ENCODE assay signal across 9 mouse cellular contexts in the genomic region with DNA sequence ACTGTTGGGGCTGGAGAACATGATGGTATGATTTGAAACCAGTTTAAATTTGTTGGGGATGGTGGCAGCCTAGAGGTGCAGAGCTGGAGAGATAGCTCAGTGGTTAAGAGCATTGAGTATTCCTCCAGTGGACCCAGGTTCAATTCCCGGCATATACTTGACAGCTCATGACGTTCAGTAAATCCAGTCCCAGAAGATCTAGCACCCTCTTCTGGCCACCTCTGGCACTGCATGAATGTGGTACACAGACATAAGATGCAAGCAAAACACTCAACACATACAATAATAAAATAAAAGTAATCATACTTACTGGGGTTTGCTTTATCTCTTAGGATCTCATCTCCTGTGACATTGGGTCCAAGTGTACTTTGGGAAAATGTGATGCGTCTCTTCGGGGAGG. TPM values are rescaled to one million over a fixed set of nuclear protein-coding genes. Genes with fewer than 3 reads are reported as not detected.
DNase-seq lines count a peak whose midpoint lies in the region; ATAC-seq lines count a peak whose summit lies in the region.
"Had no signal": no experiment of that assay in that cellular context is flagged by ENCODE, and none has a peak within 500 bp of the region (broad histone marks: within the 10 kb centered on the region; RNA-seq: fewer than 3 reads in every experiment).

No protein-coding gene starts in this region.

- no peak overlapping the region for H3K4me2 ChIP-seq in forebrain, embryonic 11.5 days (ENCODE audit: low read depth, low read length, severe bottlenecking)
- H3K4me2 ChIP-seq in forebrain, embryonic 13.5 days, result no peak overlapping the region
- H3K4me2 ChIP-seq in liver, embryonic 12.5 days, result no peak overlapping the region
- H3K4me2 ChIP-seq: neural tube, embryonic 13.5 days had no signal

- H3K4me1 ChIP-seq in forebrain, embryonic 11.5 days (replicated peaks; ENCODE audit: control insufficient read depth, insufficient read depth, low read length), result no peaks in the 10 kb centered on the region
- no peaks in the 10 kb centered on the region for H3K4me1 ChIP-seq in forebrain, embryonic 13.5 days
- no peaks in the 10 kb centered on the region for H3K4me1 ChIP-seq in liver, embryonic 12.5 days
- H3K4me1 ChIP-seq: neural tube, embryonic 13.5 days had no signal

- WGBS in forebrain, embryonic 11.5 days, result 64% methylated on average over 4 of the region's 4 CpGs
- WGBS in forebrain, embryonic 13.5 days, result 62% methylated on average over 4 of the region's 4 CpGs
- 39% methylated on average over 4 of the region's 4 CpGs for WGBS in liver, embryonic 12.5 days (ENCODE audit: insufficient replicate concordance)

- peak; percentile 67 for DNase-seq in forebrain, embryonic 11.5 days (ENCODE audit: low spot score)
- DNase-seq in liver, result peak; percentile 59
- DNase-seq in adrenal gland, postnatal 36 days, result peak; percentile 55 to 59
- peak; percentile 38 for DNase-seq in mesoderm, embryonic 11.5 days (ENCODE audit: low read depth, low spot score)
- DNase-seq in thymus, postnatal 25 days, result peak; percentile 63

- H3K36me3 ChIP-seq in forebrain, embryonic 11.5 days (ENCODE audit: control insufficient read depth, insufficient read depth, low read length), result no peaks in the 10 kb centered on the region
- no peaks in the 10 kb centered on the region for H3K36me3 ChIP-seq in forebrain, embryonic 13.5 days (ENCODE audit: poor library complexity, severe bottlenecking)
- H3K36me3 ChIP-seq in liver, embryonic 12.5 days, result no peaks in the 10 kb centered on the region
- H3K36me3 ChIP-seq: neural tube, embryonic 13.5 days had no signal

- no peak overlapping the region for H3K4me3 ChIP-seq in forebrain, embryonic 11.5 days (ENCODE audit: low read depth, low read length)
- H3K4me3 ChIP-seq in forebrain, embryonic 13.5 days, result no peak overlapping the region
- no peak overlapping the region for H3K4me3 ChIP-seq in liver, embryonic 12.5 days
- H3K4me3 ChIP-seq: neural tube, embryonic 13.5 days had no signal

- H3K9ac ChIP-seq in forebrain, embryonic 11.5 days (ENCODE audit: low read length), result no peak overlapping the region
- no peak overlapping the region for H3K9ac ChIP-seq in forebrain, embryonic 13.5 days
- no peak overlapping the region for H3K9ac ChIP-seq in liver, embryonic 12.5 days
- H3K9ac ChIP-seq: neural tube, embryonic 13.5 days had no signal

- H3K27me3 ChIP-seq in forebrain, embryonic 11.5 days (ENCODE audit: control insufficient read depth, insufficient read depth, low read length), result no peaks in the 10 kb centered on the region
- no peaks in the 10 kb centered on the region for H3K27me3 ChIP-seq in forebrain, embryonic 13.5 days
- no peaks in the 10 kb centered on the region; the same call in 1 of the 2 replicates for H3K27me3 ChIP-seq in liver, embryonic 12.5 days (replicated peaks)
- H3K27me3 ChIP-seq: neural tube, embryonic 13.5 days had no signal

- H3K27ac ChIP-seq in forebrain, embryonic 11.5 days (ENCODE audit: low read depth, low read length), result no peak overlapping the region
- no peak overlapping the region for H3K27ac ChIP-seq in forebrain, embryonic 13.5 days
- H3K27ac ChIP-seq in liver, embryonic 12.5 days, result no peak overlapping the region
- H3K27ac ChIP-seq: neural tube, embryonic 13.5 days had no signal

- H3K9me3 ChIP-seq in forebrain, embryonic 11.5 days (ENCODE audit: control insufficient read depth, low read length), result no peaks in the 10 kb centered on the region
- H3K9me3 ChIP-seq in forebrain, embryonic 13.5 days (replicated peaks), result no peaks in the 10 kb centered on the region
- H3K9me3 ChIP-seq in liver, embryonic 12.5 days (replicated peaks), result no peaks in the 10 kb centered on the region
- H3K9me3 ChIP-seq: neural tube, embryonic 13.5 days had no signal

- ATAC-seq in forebrain, embryonic 11.5 days (replicated peaks; ENCODE audit: low FRiP score), result no peak
- ATAC-seq in forebrain, embryonic 13.5 days, result no peak
- no peak for ATAC-seq in liver, embryonic 12.5 days
- ATAC-seq in erythroblast, adult 5-6 weeks (replicated peaks; ENCODE audit: low FRiP score, poor library complexity, severe bottlenecking), result peak; percentile 72; the same call in 1 of the 2 replicates

RNA-seq across cellular contexts. Expression of a gene that starts 7.3 kb away (rescaled TPM):
- polyA plus RNA-seq in forebrain, embryonic 11.5 days (2014; fragmentation: Nextera tagmentation; extraction: Ambion mirVana), result not detected in 2 replicates
- polyA plus RNA-seq in forebrain, embryonic 13.5 days (2015; fragmentation: Nextera tagmentation; extraction: Ambion mirVana), result not detected in 2 replicates
- polyA plus RNA-seq in liver, embryonic 12.5 days (2016; fragmentation: Nextera tagmentation; extraction: Ambion mirVana), result not detected in 2 replicates
- total RNA-seq in adrenal gland, postnatal 36 days (2021), result not detected
- total RNA-seq in erythroblast, adult 5-6 weeks (2015; ENCODE audit: low replicate concordance), result not detected in 2 replicates
- total RNA-seq in erythroblast, adult 5-6 weeks (2017; ENCODE audit: low replicate concordance), result not detected in 2 replicates
